Mouse (Mus musculus): Measurements from ENCODE around the gene Gna13.
"Not testable (repeated sequence)": the region's sequence is repeated elsewhere in the genome, so short reads cannot be mapped to it uniquely, and the experiment has no call there.

The Gna13 gene

DNA sequence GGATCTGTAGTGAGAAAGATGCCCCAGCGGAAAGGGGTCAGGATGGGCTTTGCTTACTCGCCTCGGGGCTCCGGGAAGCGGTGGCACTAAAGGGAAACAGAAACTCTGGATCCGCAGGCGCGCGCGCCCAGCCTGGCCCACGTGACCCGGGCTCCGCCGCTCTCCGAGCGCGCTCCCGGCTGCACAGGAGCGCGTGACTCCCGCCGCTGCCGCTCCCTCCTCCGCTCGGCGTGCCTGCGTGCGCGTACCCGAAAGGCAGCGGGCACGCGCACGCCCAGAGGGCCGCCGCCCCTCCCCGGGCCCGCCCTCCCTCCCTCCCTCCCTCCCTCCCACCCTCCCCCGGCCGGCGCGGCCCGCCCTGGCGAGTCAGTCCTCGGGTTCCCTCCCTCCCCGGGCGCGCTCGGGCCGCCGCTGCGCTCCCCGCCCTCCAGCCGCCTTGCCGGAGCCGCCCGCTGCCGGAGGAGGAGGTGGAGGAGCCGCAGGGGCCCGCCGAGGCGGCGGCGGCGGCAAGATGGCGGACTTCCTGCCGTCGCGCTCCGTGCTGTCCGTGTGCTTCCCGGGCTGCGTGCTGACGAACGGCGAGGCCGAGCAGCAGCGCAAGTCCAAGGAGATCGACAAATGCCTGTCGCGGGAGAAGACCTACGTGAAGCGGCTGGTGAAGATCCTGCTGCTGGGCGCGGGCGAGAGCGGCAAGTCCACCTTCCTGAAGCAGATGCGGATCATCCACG lies at the start of gene Gna13:
TSS of gene Gna13 (plus strand) at position 369 of the 728 bp plus-strand sequence.
- DNase-seq (ENCODE audit: low read depth, low spot score), result peak; percentile 87

- peak; percentile 37 for DNase-seq (ENCODE audit: low read depth, low spot score)
Measured at GRCm38 (mm10) chr11:109316921-109317320, 45.7 kb upstream of the Gna13 start.

GRCm38 (mm10) chr11:109319471-109319870 lies 43.2 kb upstream of the Gna13 start:
- DNase-seq (ENCODE audit: low read depth, low spot score), result no peak

GRCm38 (mm10) chr11:109319946-109320345 lies 42.7 kb upstream of the Gna13 start:
- no peak for DNase-seq (ENCODE audit: low read depth, low spot score)

DNA sequence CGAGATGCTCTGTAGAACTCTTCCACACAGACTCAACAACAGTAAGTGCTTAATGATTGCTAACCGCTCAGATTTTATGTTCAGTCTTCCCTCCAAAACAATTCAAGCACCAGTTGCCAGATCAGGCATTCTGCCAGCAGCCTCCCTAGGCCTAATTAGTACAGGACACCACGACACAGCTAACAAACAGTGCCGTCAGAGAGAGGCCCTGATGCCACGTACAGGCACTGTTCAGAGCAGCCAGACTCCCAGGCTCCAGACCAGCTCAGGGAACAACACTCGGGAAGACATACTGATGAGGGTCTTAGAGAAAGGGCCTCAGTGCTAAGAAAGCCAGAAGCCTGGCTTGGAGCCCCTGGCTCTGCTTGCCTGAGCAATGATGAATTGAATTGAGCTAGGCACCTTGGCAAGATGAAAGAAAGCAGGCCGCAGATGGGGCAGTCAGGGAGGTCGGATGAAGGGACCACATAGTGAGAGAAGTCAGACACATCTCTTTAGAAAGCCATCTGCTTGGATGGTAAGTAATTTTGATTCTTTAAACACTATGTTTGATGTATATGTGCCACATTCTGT lies 42.2 kb upstream of the Gna13 start:
- no peak for DNase-seq (ENCODE audit: low read depth, low spot score)

DNA sequence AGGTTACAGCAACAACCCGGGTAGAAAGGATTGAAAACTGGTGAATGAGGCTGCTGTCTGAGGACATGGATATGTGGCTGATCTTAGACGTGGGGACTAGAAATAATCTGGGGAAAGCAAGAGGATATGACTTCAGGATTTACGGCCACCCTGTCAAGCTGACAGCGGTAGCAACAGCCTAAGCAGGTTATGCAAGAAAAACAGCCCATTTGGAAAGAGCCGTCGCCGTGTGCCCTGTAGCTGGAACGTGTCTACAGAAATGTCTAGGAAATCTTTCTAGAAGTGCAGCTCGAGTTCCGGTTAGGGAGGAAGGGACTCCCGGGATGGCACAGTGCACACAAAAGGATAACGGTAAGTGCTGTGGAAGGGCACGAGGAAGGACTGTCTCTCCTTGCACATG lies 36.4 kb upstream of the Gna13 start:
- DNase-seq (ENCODE audit: low read depth, low spot score), result no peak

DNA sequence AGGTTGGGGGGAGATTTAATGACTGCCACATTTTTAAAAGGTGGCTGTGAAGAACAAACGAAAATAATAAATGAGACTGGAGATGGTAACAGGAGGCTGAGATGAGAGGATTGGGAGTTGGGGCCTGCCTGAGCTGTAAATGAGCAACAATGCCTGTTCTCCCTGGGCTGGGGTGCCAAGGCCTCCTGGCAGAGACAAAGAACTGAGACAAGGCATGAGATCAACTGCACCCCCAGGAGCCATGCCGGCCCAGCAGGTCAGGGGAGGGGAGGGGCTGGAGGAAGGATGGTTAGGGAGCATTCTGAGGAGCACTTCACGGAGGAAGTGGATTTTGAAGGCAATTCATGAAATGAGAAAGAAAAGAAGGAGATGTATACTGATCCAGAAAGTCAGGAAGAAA lies 35.2 kb upstream of the Gna13 start:
- no peak for DNase-seq (ENCODE audit: low read depth, low spot score)

DNA sequence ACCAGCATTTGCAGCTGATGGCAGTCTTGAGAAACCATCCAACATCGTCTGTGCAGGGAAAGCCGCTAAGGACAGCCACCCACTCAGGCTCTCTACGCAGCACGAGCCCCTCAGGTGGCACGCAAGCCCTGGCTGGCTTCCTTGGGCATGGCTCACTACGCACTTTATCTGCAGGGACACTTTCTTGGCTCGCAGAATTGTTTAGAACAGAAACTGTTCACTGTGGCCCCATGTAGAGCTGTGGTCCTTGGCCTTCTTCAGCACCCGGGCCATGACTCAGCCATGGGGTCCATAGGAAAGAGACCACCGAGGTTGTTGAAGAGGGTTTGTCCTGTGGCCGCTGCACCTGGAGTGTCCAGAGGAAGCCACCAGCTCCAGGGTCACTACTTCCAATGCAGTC lies 34.7 kb upstream of the Gna13 start:
- no peak for DNase-seq (ENCODE audit: low read depth, low spot score)

DNA sequence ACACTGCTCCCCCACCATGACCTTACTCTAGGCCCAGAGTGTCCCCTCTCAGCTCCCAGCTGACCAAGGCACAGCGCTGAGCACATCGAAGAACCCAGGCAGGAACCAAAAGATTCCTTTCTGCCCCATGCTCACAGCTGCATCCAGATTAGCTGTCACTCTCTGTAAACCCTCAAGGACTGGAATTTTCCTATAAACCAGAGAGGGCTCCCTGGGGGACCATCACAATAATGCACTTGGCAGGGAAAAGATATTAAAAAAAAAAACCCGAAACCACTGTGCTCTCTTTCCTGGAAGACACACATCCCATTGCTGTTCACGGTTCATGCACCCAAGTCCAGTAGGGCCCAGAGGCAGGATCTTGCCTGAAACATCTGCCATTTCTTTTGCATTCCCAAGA lies 33.3 kb upstream of the Gna13 start:
- DNase-seq (ENCODE audit: low read depth, low spot score), result no peak

DNA sequence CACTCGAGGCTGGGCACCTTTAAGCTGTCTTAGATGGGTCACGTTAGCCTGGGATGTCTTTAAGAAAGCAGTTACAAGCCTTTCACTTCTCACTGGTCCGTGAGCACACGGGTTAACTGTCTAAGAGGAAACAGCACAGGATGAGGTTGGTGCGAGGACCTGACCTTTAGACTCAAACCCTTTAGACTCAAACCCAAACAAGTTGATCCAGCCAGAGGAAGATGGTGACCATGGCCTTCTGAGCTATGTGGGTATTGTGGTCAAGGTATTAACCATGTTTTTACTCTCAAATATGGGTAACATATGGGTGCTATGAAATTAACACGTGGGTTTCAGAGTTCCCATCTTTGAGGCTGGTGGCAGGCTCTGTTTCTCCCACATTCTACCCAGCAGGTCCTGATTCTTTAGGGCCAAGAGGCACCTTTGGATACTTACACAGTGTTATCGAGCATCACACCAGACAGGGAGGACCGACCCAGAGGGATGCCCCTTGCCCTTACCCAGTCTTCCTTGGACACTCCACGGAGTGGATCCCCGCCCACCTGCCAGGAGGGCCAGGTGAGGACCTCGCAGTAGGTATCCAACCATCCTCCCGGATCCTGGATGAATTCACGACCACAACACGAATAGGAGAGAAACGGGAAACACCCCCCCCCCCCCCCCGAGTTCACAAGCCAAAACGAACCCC lies 31.8 kb upstream of the Gna13 start:
- no peak for DNase-seq (ENCODE audit: low read depth, low spot score)

- DNase-seq (ENCODE audit: low read depth, low spot score), result peak; percentile 95
Measured at GRCm38 (mm10) chr11:109331424-109331824, 31.2 kb upstream of the Gna13 start.

DNA sequence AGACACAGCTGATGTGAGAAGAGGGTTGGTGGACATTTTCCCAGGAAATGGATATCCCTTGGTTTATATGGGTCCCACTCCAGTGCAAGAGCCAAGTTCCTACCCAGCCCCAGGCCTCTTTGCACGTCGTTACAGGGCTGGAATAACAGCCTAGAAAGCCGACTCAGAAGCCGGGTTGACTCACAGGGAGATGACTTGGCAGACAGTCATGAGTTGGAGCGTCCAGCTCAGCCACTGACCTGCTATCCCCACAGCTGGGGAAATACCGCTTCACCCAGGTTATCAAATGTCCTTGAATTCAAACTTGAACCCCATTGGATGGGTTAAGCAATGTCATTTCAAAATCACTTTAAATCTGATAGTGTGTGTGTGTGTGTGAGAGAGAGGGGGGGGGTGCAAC lies 29.9 kb upstream of the Gna13 start:
- DNase-seq (ENCODE audit: low read depth, low spot score), result no peak

DNA sequence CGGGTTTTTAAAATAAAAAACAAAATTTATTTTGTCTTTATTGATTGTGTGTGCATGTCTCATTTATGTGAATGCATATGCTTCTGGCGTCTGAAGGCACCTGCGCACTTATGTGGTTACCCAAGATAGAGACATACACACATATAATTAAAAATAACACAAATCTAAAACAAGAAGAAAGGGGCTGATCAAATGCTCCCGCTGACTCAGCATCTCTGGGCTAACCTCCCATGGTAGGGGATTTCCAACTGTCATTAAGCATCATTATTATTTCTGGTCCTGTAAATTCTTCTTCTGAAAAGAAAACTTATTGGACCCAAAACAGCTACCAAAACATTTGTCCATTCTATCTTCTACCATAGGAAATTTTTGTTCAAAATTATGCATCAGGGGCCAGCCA lies 27.9 kb upstream of the Gna13 start:
- no peak for DNase-seq (ENCODE audit: low read depth, low spot score)

GRCm38 (mm10) chr11:109335890-109336289 lies 26.7 kb upstream of the Gna13 start:
- DNase-seq (ENCODE audit: low read depth, low spot score), result no peak

DNA sequence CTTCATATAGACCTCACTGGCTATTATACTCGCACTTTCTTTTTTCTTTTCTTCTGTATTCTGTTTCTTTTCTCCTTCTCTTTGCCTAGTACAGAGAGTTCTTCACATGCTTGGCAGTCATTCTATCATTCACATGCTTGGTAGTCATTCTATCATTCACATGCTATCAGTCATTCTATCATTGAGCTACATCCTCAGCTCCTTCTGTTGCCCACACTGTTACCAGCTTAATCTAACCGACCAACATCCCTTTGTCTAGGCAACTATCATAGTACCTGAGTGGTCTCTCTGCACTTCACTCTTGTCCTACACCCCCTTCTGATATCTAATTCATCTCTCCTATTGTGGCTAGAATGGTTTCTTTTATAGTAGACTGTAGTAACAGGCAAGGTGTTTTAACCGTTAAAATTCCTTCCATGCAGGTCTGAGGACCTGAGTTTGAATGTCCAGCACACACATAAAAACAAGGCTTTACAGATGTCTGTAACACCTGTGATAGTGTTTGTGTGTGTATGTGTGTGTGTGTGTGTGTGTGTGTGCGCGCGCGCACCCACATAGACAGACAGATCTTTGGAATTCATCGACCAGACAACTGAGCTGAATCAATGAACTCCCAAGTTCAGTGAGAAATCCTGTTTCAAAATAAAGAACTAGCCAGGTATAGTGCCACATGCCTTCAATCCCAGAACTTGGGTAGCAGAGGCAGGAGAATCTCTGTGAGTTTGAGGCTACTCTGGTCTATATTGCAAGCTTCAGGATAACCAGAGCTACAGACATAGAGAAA lies 23.3 kb upstream of the Gna13 start:
- DNase-seq (ENCODE audit: low read depth, low spot score), result no peak

DNA sequence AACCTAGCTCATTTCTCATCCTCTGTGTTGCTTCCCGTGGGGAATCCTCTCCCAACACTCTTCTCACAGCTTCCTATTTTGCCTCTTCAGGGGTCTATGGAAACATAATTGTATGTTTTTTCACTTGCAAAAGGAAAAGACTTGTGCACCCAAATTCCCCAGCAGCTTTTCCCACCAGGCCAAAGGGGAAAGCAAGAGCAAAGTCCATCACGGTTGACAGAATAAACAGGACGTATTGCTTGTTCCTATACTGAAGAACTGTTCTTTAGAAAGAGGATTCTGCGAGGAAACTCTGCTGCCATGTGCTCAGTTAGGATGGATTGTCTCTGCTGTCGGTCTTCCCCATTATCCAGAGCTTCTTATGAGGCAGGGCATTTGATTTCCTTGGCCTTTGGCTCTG lies 22.1 kb upstream of the Gna13 start:
- no peak for DNase-seq (ENCODE audit: low read depth, low spot score)

DNA sequence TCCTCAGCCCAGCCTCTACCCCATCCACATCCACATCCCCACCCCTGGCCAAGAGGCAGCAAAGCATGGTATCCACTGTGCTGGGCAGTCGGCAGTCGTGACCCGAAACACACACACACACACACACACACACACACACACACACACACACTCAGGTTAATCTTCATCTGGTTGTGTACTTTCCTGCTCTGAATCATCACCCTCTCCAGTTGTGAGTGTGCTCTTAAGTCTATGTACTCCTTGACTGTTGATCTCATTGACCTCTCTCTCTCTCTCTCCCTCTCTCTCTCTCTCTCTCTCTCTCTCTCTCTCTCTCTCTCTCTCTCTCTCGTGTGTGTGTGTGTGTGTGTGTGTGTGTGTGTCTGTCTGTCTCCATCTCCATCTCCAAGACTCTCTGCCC lies 20.0 kb upstream of the Gna13 start:
- not testable (repeated sequence) for DNase-seq (ENCODE audit: low read depth, low spot score)

DNA sequence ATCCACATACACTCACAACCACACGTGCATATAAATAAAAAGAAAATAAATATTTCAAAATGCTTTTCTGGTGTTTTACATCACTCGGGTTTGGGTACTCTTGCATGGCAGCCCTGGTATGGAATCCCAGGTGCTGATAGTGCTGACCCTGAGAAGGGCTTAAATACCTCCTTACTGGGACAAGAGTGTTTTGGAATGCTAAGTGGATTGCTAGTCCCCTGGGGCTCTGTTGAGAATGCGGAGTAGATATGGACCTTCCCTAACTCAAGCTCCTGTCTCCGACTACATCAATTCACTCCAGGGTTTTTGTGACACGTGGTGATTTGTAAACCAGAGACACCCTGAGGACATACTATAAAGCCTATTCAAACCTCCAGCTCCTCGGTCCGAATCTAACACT lies 19.1 kb upstream of the Gna13 start:
- peak; percentile 23 for DNase-seq (ENCODE audit: low read depth, low spot score)

GRCm38 (mm10) chr11:109343991-109344599 lies 18.5 kb upstream of the Gna13 start:
- DNase-seq (ENCODE audit: low read depth, low spot score), result no peak

DNA sequence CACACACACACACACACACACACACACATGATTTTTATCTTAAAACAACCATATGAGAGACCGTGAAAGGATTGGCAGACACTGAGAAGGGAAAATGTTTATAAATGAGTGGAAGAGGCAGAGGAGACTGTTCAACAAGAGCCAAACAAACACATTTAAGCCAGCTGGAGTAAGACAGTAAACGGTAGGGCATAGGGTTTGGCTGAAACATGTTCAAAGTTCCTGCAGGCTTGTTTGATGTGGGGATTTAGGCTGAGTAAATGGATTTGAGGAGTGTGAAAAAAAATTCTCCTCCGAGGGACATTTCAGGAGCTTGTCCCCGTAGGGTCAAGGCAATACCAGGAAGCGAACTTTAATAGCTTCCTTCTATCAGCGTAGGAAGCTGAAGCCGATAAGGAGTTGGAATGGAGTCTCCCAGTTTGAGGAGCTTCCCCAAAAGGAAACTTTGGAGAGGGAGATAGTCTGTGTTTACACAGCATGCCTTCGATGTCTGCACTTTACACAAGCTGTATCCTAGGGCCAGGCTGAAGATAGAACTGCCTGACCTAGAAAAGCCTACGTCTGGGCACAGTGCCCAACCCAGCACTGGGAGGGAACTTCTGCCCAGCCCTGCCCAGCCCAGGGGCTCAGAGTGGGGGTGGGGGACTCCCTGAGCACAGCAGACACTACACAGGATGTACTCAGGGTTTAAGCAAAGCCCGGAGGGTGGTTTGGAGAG lies 15.2 kb upstream of the Gna13 start:
- DNase-seq (ENCODE audit: low read depth, low spot score), result no peak

- no peak for DNase-seq (ENCODE audit: low read depth, low spot score)
Measured at GRCm38 (mm10) chr11:109348408-109348807, 14.2 kb upstream of the Gna13 start.
